Mouse (Mus musculus) ES-CJ7 (cell line): ENCODE results near the gene Saxo1.

Experiments used
- DNase-seq: peaks from one replicate; pipeline ENCODE4 v3.0.0; 2011; ENCODE audit warnings: low read depth, low spot score

Saxo1 gene

GRCm38 (mm10) chr4:86558228-86558627 is at the start of gene Saxo1:
Gene Saxo1, minus strand, starts transcription at chr4:86558328.
- DNase-seq = no peak

- no peak for DNase-seq
Observed at GRCm38 (mm10) chr4:86591304-86591703, 33.2 kb upstream of the Saxo1 start.

DNA sequence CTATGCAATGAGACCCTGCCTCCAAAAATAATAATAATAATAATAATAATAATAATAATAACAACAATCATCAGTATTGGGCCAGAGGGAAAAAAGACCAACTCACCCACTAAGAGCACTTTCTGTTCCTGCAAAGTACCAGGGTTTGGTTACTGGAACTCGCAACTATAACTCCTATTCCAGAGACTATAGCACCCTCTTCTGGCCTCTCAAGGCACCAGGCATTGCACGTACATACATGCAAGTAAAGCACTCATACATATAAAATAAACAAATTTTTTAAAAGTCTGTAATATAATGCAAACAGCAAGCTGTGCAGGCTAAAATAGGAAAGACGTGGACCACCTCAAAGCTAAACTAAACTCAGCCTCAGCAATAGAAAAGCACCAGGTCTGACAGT is 30.1 kb upstream of the Saxo1 start:
- DNase-seq = no peak

- no peak for DNase-seq
Observed at GRCm38 (mm10) chr4:86580591-86580990, 22.5 kb upstream of the Saxo1 start.

GRCm38 (mm10) chr4:86580056-86580455 is 21.9 kb upstream of the Saxo1 start:
- DNase-seq = no peak

DNA sequence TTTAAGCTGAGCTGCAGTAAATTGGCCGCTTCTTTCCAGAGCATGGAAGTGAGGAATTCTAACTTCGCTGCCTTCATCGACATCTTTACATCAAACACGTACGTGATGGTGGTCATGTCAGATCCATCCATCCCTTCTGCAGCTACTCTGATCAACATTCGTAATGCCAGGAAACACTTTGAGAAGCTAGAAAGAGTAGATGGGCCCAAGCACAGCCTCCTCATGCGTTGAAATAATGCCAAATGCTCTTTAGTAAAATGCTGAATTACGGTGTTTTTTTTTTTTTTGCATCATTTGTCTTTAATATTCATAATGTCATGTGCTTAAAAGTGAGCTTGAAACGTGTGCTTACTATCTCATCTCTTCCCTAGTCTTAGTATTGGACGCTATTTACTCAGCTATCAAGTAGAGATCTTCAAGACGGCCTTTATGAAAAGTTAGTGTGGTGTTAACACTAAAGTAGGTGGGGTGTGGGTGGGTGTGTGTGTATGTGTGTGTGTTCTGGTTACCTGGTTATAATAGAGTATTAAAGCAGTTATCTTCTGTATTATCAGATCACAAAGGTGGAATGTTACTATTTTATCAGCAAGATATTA is 18.6 kb upstream of the Saxo1 start:
- no peak for DNase-seq

DNA sequence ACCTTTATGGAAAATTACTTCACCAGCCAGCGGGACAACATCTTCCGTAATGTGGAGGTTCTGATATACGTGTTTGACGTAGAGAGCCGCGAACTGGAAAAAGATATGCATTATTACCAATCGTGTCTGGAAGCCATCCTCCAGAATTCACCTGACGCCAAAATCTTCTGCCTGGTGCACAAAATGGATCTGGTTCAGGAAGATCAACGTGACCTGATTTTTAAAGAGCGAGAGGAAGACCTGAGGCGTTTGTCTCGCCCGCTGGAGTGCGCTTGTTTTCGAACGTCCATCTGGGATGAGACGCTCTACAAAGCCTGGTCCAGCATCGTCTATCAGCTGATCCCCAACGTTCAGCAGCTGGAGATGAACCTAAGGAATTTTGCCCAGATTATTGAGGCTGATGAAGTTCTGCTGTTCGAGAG is 18.0 kb upstream of the Saxo1 start:
- peak; percentile 33 for DNase-seq

DNA sequence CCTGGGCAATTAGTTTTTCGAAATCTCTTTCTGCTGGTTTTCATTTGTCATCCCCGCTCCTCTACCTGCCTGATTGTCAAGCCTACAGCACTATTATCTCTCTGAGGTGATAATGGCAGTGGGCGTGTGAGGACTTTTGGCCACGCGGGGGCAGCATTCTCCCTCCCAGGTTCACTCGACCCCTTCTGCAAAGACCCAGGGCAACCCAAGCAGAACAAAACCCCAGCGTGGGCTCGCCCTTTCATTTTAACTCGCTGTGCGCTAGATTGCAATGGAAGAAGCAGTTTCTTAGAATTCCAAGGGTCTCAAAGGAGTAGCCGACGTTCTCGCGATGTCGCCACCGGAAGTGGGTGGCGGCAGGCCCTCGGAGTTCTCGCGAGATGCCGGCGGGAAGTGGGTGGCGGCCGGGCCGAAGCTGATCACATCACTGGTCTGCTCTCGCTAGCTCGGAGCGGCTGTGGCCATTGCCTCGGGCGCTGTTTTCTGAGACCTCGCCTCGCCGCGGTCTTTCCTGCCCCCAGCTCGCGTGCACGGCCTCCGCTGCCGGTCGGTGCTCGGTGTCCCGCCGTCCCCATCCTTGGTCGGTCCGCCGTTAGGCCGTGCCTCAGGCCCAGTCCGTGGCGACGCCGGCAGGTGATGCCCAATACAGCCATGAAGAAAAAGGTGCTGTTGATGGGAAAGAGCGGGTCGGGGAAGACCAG is 17.3 kb upstream of the Saxo1 start, which contains the start of gene Rraga:
Rraga (plus strand) TSS at position 386 of the 701 bp plus-strand sequence.
- peak; percentile 96 for DNase-seq

GRCm38 (mm10) chr4:86574939-86575282 is 16.8 kb upstream of the Saxo1 start:
- DNase-seq = no peak

DNA sequence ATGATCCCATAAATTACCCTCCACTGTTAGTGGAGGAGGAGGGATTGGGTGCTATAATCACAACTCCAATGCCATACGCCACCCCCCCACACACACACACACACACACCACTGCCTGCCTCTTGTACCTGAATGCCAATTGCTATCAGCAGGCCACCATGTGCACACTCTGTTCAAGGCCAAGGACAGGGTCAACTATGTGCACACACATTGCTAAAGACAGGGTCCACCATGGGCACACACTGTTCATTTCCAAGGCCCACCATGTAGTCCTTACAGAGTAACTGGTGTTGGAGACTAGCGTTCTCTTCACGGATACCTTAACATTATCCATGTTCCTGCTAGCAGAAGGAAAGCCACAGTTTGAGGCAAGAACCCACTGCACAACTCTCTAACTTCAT is 2.9 kb upstream of the Saxo1 start:
- no peak for DNase-seq

GRCm38 (mm10) chr4:86559006-86559405 is 878 bp upstream of the Saxo1 start:
- no peak for DNase-seq

- no peak for DNase-seq
Observed at GRCm38 (mm10) chr4:86557371-86557770, 757 bp downstream of the Saxo1 start.

DNA sequence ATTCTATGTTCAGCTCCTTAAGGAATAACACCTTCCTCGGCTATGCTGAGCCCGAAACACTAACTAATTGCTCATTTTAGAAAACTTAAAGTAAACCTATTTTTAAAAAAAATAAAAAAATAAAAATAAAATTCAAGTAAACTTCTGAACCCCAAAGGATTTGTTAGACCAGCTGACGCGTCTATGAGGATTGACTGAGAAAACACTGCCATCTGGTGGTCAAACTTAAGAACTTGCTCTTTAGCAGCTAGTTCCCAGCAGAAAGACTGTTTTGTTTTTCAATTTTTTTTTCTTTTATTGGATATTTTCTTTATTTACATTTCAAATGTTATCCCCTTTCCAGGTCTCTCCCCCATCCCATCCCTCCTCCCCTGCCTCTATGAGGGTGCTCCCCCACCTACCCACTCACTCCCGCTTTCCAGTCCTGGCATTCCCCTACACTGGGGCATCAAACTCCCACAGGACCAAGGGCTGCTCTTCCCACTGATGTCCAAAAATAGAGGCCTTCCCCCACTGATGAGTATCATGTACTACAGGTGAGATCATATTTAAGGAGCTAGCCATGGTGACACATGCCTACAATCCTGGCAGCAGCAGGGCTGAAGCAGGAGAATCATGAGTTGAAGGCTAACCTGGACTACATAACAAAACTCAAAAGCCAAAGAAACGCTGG is 3.0 kb downstream of the Saxo1 start:
- DNase-seq = peak; percentile 67

DNA sequence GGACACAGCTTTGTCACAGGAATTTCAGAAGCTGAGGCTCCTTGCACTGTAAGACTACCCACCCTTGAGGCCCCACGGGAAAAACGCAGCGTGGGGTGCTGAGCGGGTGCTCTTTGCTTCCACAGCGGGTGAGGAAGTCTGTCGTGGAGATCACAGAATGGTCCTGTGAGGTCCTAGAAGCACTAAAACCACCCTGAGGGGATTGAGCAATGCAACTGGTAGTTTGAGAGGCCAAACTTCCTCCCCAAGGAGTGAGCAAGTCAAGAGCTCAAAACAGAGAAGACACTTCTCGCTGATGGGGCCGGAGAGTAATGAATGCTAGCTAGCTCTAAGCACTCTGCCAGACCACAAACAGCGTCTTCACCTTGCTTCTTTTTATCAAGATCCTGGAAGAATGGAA is 9.8 kb downstream of the Saxo1 start:
- no peak for DNase-seq

DNA sequence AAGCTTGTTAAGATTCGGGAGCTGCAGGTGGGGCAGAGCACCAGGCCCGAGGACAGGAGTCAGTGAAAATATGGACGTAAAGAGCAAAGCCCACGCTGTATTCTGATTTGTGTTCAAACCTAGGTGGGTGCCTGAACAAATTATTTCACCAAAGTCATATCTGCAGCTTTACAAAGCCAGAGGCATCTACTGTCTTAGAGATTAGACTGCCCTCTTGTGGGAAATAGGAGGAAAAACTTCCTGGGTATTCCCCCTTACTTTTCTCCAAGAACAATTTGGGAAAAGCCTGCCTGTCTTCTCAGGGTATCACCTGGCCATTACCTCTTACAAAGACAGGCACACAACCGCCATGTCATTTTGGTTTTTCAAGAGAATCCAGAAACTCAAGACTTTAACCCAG is 12.5 kb downstream of the Saxo1 start:
- DNase-seq = peak; percentile 45

GRCm38 (mm10) chr4:86543999-86544398 is 14.1 kb downstream of the Saxo1 start:
- no peak for DNase-seq

GRCm38 (mm10) chr4:86541573-86541972 is 16.6 kb downstream of the Saxo1 start:
- DNase-seq = no peak

DNA sequence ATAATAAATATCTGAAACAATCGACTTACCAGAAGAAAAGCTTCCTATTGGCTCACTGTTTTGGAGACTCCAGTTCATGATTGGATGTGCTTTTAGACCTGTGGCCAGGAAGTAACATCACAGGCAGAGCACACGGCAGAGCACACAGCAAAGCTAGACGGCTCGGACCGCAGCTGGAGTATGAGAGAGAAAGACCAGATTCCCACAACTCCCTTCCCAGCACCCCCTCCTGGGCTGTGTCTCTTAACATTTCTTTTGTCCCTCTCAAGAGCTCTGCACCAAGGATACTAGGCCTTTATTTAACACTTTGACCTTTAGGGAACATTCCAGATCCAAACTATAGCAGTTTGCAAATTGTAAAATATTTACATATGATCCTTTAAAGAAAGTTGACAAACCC is 19.2 kb downstream of the Saxo1 start:
- DNase-seq = peak; percentile 88

- DNase-seq = peak; percentile 67
Observed at GRCm38 (mm10) chr4:86537972-86538371, 20.2 kb downstream of the Saxo1 start.

GRCm38 (mm10) chr4:86534091-86534481 is 24.0 kb downstream of the Saxo1 start:
- no peak for DNase-seq

DNA sequence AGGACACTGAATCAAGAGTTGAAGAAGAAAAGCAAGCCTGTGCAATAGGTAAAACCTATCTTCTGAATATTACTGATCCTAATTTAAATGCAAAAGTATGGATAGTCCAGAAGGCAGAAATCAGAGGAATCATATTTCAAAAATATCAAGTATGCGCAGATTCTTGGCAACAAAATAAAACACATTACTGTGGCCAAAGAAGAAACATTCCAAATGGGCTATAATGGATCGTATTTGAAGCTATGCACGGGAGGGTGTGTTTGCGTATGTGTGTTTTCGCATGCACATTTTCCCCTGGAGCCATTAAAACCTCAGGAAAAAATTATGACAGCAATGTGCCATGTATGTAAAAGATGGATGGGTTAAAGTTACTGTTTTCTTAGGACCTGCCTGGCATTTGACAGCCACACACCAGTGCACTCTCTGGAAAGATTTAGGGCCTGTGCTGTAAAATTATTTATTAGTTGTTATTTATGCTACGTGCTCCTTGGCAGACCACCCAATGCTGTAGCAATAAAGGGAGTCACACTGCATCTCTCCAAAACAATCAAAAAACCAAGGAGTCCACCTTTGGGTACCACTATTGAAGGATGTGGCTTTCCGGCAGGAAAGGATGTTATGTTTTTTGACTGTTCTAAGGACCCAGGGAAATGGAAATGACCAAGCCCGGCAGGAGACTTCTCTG is 24.6 kb downstream of the Saxo1 start:
- no peak for DNase-seq

- no peak for DNase-seq
Observed at GRCm38 (mm10) chr4:86529161-86529560, 29.0 kb downstream of the Saxo1 start.
